Mouse (Mus musculus) forebrain, embryonic 15.5 days (tissue): Measurements from ENCODE around the gene 9030612E09Rik. TPM values are rescaled to one million over a fixed set of nuclear protein-coding genes. Genes with fewer than 3 reads are reported as not detected.
A peak's percentile ranks its signal among the peaks of the same experiment; 100 is the strongest.

Source experiments
- ATAC-seq: fragments of 200-750 bp; cut with Nextera tagmentation; replicated peaks from 2 replicates; pipeline ENCODE4 v1.8.0; 2017; ENCODE audit warnings: mild to moderate bottlenecking, moderate TSS enrichment, moderate library complexity
- H3K27ac ChIP-seq: fragments of 300-500 bp; sonication (generic); replicated peaks from 2 replicates; pipeline ENCODE4 v1.5.1; 2015; ENCODE audit warnings: mild to moderate bottlenecking, inconsistent platforms
- H3K27me3 ChIP-seq: fragments of 300-500 bp; sonication (generic); 2 replicates; pipeline ENCODE4 v1.6.1; 2015; ENCODE audit warnings: inconsistent platforms
- H3K36me3 ChIP-seq: fragments of 300-500 bp; sonication (generic); 2 replicates; pipeline ENCODE4 v1.6.1; 2015; ENCODE audit warnings: mild to moderate bottlenecking, inconsistent platforms
- H3K4me1 ChIP-seq: fragments of 300-500 bp; sonication (generic); 2 replicates; pipeline ENCODE4 v1.6.1; 2015; ENCODE audit warnings: inconsistent platforms
- H3K4me2 ChIP-seq: fragments of 300-500 bp; sonication (generic); replicated peaks from 2 replicates; pipeline ENCODE4 v1.6.1; 2015; ENCODE audit warnings: mild to moderate bottlenecking, inconsistent platforms
- H3K4me3 ChIP-seq: fragments of 300-500 bp; sonication (generic); 2 replicates; pipeline ENCODE4 v1.5.1; 2015; ENCODE audit warnings: mild to moderate bottlenecking, inconsistent platforms
- H3K9ac ChIP-seq: fragments of 300-500 bp; sonication (generic); replicated peaks from 2 replicates; pipeline ENCODE4 v1.6.1; 2015; ENCODE audit warnings: mild to moderate bottlenecking, inconsistent platforms
- H3K9me3 ChIP-seq: fragments of 300-500 bp; sonication (generic); 2 replicates; pipeline ENCODE4 v1.6.1; 2016; ENCODE audit warnings: inconsistent platforms
- WGBS: fragments of 180-500 bp; shearing (Covaris S2); methylation state at CpG from one replicate; pipeline ENCODE4 v1.1.7; 2015; ENCODE audit warnings: mixed read lengths; 5-methylcytosine and 5-hydroxymethylcytosine counted together
- polyA plus RNA-seq: library from polyadenylated mRNA; unstranded; fragments of >200 nt; fragmentation: Nextera tagmentation; extraction: Ambion mirVana; gene quantifications from 2 replicates; pipeline ENCODE4 v1.2.1, GENCODE M21; 2015

The 9030612E09Rik gene
- polyA plus RNA-seq, 1 experiment from 2014 or later: 2.0 TPM

DNA sequence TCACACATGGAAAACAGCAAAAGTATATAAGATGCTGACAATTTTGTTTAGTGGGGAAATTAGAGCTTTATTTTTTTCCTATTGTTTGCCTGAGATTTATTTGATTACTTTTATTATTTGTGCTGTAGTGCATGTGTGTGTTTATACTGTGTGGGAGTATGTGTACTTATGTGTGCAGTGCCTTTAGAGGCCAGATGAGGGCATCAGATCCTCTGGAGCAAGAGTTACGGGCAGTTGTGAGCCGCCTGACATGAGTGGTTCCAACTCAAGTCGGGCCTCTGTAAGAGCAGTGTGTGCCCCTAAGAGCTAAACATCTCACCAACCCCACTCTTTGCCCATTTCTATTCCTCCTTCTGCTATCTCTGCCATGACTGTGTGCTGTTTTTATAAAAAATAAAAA lies 7.7 kb upstream of the 9030612E09Rik start:
- WGBS: 95% methylated on average over 3 of the region's 3 CpGs
- Histone ChIP-seq H3K36me3 (no peaks in the 10 kb centered on the region), H3K4me3 (no peak overlapping the region), H3K27ac (no peak overlapping the region), H3K9ac (no peak overlapping the region), H3K4me1 (peaks cover 33% of the 10 kb centered on the region), H3K27me3 (no peaks in the 10 kb centered on the region), H3K9me3 (0 out of 2 replicates have a peak, but pooled peaks cover 8% of the 10 kb centered on the region), H3K4me2 (no peak overlapping the region)
- ATAC-seq: no peak

DNA sequence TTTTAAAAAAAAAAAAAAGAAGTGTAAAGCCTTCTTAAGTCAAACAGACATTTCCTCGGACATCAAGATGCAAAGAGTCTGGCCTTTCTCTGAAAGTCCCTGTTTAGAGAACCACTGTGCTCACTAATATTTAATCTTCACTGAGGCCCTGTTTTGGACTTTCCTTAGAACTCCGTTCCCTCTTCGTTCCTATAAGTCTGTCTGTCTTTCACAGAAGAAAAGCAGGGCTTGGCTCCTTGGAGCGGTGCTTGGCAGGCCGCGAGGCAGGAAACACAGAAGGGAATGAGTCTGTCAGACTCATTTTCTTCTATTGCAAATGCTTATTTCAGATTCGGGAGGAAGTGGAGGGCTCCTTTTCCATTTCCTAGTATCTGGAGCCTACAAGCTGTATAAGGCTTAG lies 5.7 kb upstream of the 9030612E09Rik start:
- no peak overlapping the region for H3K9ac ChIP-seq
- no peaks in the 10 kb centered on the region for H3K27me3 ChIP-seq
- no peak overlapping the region for H3K27ac ChIP-seq
- 58% methylated on average over 7 of the region's 7 CpGs for WGBS
- H3K4me2 ChIP-seq: peak overlapping the region; percentile 8; the same call in 1 of the 2 replicates
- peaks cover 39% of the 10 kb centered on the region for H3K4me1 ChIP-seq
- ATAC-seq: no peak
- H3K9me3 ChIP-seq: no peaks in the 10 kb centered on the region
- no peaks in the 10 kb centered on the region for H3K36me3 ChIP-seq
- H3K4me3 ChIP-seq: no peak overlapping the region

GRCm38 (mm10) chr10:43171106-43171505 lies 3.4 kb upstream of the 9030612E09Rik start:
- peak overlapping the region; percentile 77 for H3K4me3 ChIP-seq
- ATAC-seq: no peak
- H3K27me3 ChIP-seq: no peaks in the 10 kb centered on the region
- no peaks in the 10 kb centered on the region for H3K9me3 ChIP-seq
- peaks cover 49% of the 10 kb centered on the region for H3K4me1 ChIP-seq
- H3K4me2 ChIP-seq: peak overlapping the region; percentile 75
- no peaks in the 10 kb centered on the region for H3K36me3 ChIP-seq
- no peak overlapping the region for H3K27ac ChIP-seq
- 12% methylated on average over 8 of the region's 8 CpGs for WGBS
- peak overlapping the region; percentile 29 for H3K9ac ChIP-seq

DNA sequence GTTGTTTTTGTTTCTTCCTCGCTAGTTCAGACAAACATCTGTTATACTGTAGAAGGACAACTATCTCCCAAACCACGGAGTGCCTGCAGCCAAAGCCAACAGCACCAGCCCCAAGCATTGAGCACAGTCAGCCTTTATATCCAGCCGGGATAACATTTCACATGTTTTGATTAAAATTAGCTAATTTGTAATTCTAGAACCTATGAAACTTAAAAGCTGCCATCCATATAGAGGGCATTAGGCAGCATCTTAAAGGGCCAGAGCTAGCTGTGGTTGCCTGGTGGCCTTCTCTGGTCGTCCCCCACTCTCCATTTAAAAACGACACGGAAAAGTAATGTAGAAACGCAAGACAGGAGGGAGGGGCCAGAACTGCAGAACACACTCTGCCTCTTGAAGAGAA lies 2.4 kb upstream of the 9030612E09Rik start:
- Histone ChIP-seq H3K9me3 (no peaks in the 10 kb centered on the region), H3K9ac (peak overlapping the region; percentile 94), H3K36me3 (no peaks in the 10 kb centered on the region), H3K4me1 (peaks cover 49% of the 10 kb centered on the region), H3K27ac (no peak overlapping the region), H3K27me3 (no peaks in the 10 kb centered on the region), H3K4me3 (peak overlapping the region; percentile 77), H3K4me2 (peak overlapping the region; percentile 75)
- 6% methylated on average over 7 of the region's 7 CpGs for WGBS
- ATAC-seq: no peak

- Histone ChIP-seq H3K4me2 (peak overlapping the region; percentile 75), H3K9ac (peak overlapping the region; percentile 94), H3K27ac (no peak overlapping the region), H3K9me3 (no peaks in the 10 kb centered on the region), H3K4me3 (peak overlapping the region; percentile 77), H3K27me3 (no peaks in the 10 kb centered on the region), H3K36me3 (no peaks in the 10 kb centered on the region), H3K4me1 (peaks cover 49% of the 10 kb centered on the region)
- ATAC-seq: no peak
- WGBS: 4% methylated on average over 8 of the region's 8 CpGs
These were observed 1.9 kb upstream of the 9030612E09Rik start for GRCm38 (mm10) chr10:43172554-43172953.

GRCm38 (mm10) chr10:43173141-43173827 lies 1.2 kb upstream of the 9030612E09Rik start:
- peak; percentile 24; the same call in 1 of the 2 replicates for ATAC-seq
- peak overlapping the region; percentile 77 for H3K4me3 ChIP-seq
- peak overlapping the region; percentile 75 for H3K4me2 ChIP-seq
- no peaks in the 10 kb centered on the region for H3K36me3 ChIP-seq
- WGBS: under 1% methylated on average over 53 of the region's 53 CpGs
- peak overlapping the region; percentile 98 for H3K27ac ChIP-seq
- H3K27me3 ChIP-seq: no peaks in the 10 kb centered on the region
- H3K9me3 ChIP-seq: no peaks in the 10 kb centered on the region
- peaks cover 49% of the 10 kb centered on the region for H3K4me1 ChIP-seq
- peak overlapping the region; percentile 94 for H3K9ac ChIP-seq

DNA sequence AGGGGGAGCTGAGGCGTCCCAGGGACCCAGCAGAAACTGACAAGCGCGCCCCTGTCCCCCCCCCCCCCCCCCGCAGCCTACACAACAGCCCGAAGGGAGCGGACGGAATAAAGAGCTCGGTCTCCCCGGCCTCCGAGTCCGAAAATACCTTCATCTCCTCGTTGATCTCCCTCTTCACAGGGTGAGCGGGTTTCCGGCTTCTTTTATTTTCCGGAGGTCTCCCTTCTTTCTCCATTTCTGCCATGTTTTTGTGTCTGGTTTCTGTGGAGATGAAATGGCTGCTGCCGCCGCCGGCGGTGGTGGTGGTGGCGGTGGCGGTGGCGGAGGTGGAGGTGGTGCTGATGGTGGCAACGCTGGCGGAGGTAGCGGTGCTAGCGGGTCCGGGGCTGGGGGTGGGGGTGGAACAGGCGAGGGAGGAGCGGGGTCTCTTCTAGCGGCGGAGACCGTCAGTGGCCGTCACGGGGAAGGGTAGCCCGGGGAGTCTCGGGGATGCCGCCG lies 627 bp upstream of the 9030612E09Rik start:
- peak overlapping the region; percentile 98 for H3K27ac ChIP-seq
- H3K4me1 ChIP-seq: peaks cover 49% of the 10 kb centered on the region
- ATAC-seq: peak; percentile 60
- H3K27me3 ChIP-seq: no peaks in the 10 kb centered on the region
- no peaks in the 10 kb centered on the region for H3K36me3 ChIP-seq
- no peaks in the 10 kb centered on the region for H3K9me3 ChIP-seq
- peak overlapping the region; percentile 94 for H3K9ac ChIP-seq
- H3K4me2 ChIP-seq: peak overlapping the region; percentile 75
- 0% methylated on average over 23 of the region's 38 CpGs for WGBS
- H3K4me3 ChIP-seq: peak overlapping the region; percentile 77

DNA sequence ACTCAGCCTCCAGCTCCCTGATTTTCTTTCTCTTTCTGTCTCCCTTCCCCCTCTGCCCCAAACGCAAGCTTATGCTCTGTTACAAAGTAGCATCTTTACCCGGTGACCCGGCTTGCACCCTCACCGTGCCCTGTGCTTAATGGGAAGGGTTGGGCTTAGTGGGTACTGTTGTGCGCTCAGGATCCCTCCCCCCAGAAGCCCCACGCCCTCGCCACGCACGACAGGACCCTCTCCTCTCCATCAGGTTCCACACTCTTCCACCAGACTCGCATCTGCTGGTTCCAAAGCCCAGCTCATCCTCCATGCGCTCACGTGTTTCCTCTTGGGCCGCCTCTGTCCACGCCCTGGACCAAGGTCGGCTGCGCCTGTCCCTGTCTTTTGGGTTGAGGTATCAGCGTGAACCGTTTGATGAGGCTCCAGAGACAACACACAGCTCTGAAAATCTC lies 675 bp downstream of the 9030612E09Rik start:
- Histone ChIP-seq H3K27ac (peak overlapping the region; percentile 98), H3K27me3 (no peaks in the 10 kb centered on the region), H3K36me3 (no peaks in the 10 kb centered on the region), H3K9ac (peak overlapping the region; percentile 94), H3K4me1 (peaks cover 38% of the 10 kb centered on the region), H3K4me3 (peak overlapping the region; percentile 77), H3K9me3 (no peaks in the 10 kb centered on the region), H3K4me2 (peak overlapping the region; percentile 75)
- ATAC-seq: peak; percentile 36
- under 1% methylated on average over 18 of the region's 18 CpGs for WGBS

- Histone ChIP-seq H3K27me3 (no peaks in the 10 kb centered on the region), H3K36me3 (no peaks in the 10 kb centered on the region), H3K27ac (0 out of 2 replicates have a peak overlapping the region, but pooled peaks have one; percentile 27), H3K4me3 (no peak overlapping the region), H3K4me2 (no peak overlapping the region), H3K4me1 (peaks cover 16% of the 10 kb centered on the region), H3K9me3 (no peaks in the 10 kb centered on the region), H3K9ac (no peak overlapping the region)
- 35% methylated on average over 5 of the region's 5 CpGs for WGBS
- ATAC-seq: peak; percentile 58
These were observed 5.9 kb downstream of the 9030612E09Rik start for GRCm38 (mm10) chr10:43180313-43180912.

- H3K9ac ChIP-seq: no peak overlapping the region
- no peaks in the 10 kb centered on the region for H3K4me1 ChIP-seq
- H3K4me2 ChIP-seq: no peak overlapping the region
- no peaks in the 10 kb centered on the region for H3K36me3 ChIP-seq
- ATAC-seq: no peak
- no peak overlapping the region for H3K4me3 ChIP-seq
- no peak overlapping the region for H3K27ac ChIP-seq
- WGBS: 96% methylated on average over 2 of the region's 2 CpGs
- H3K27me3 ChIP-seq: no peaks in the 10 kb centered on the region
- H3K9me3 ChIP-seq: no peaks in the 10 kb centered on the region
These were observed 25.7 kb downstream of the 9030612E09Rik start for GRCm38 (mm10) chr10:43200206-43200605.

- Histone ChIP-seq H3K4me2 (no peak overlapping the region), H3K36me3 (no peaks in the 10 kb centered on the region), H3K4me1 (no peaks in the 10 kb centered on the region), H3K27ac (no peak overlapping the region), H3K4me3 (no peak overlapping the region), H3K27me3 (no peaks in the 10 kb centered on the region), H3K9me3 (peaks cover under 1% of the 10 kb centered on the region; the same call in 1 of the 2 replicates), H3K9ac (no peak overlapping the region)
- ATAC-seq: no peak
- WGBS: 83% methylated on average over 3 of the region's 3 CpGs
These were observed 29.4 kb downstream of the 9030612E09Rik start for GRCm38 (mm10) chr10:43203865-43204264.

GRCm38 (mm10) chr10:43211866-43212265 lies 37.4 kb downstream of the 9030612E09Rik start:
- 34% methylated on average over 6 of the region's 6 CpGs for WGBS
- Histone ChIP-seq H3K4me3 (no peak overlapping the region), H3K4me2 (no peak overlapping the region), H3K9ac (no peak overlapping the region), H3K36me3 (no peaks in the 10 kb centered on the region), H3K27me3 (no peaks in the 10 kb centered on the region), H3K9me3 (peaks cover 5% of the 10 kb centered on the region), H3K27ac (no peak overlapping the region), H3K4me1 (no peaks in the 10 kb centered on the region)
- no peak for ATAC-seq
